Mouse (Mus musculus) 3134 (cell line): ENCODE measurements around the gene Nsd1.

ENCODE experiments used
- DNase-seq: peaks from one replicate; pipeline ENCODE4 v3.0.0-alpha.2; 2011; ENCODE audit warnings: low spot score; ENCODE audit not compliant: insufficient read length; ENCODE audit errors: extremely low read depth

Gene Nsd1

GRCm38 (mm10) chr13:55328641-55329040 is 119.1 kb downstream of the Nsd1 start:
- DNase-seq = no peak

GRCm38 (mm10) chr13:55329109-55329682 is 119.6 kb downstream of the Nsd1 start:
- DNase-seq = peak; percentile 88

- DNase-seq = peak; percentile 94
These were observed 120.3 kb downstream of the Nsd1 start, which contains the start of gene Mxd3 for GRCm38 (mm10) chr13:55329683-55330566. TSS of gene Mxd3 (minus strand) at chr13:55329823.

GRCm38 (mm10) chr13:55330567-55331400 is 121.2 kb downstream of the Nsd1 start:
- no peak for DNase-seq

- DNase-seq = peak; percentile 44
These were observed 122.7 kb downstream of the Nsd1 start for GRCm38 (mm10) chr13:55332331-55332730.

- no peak for DNase-seq
These were observed 126.1 kb downstream of the Nsd1 start for GRCm38 (mm10) chr13:55335701-55336100.

DNA sequence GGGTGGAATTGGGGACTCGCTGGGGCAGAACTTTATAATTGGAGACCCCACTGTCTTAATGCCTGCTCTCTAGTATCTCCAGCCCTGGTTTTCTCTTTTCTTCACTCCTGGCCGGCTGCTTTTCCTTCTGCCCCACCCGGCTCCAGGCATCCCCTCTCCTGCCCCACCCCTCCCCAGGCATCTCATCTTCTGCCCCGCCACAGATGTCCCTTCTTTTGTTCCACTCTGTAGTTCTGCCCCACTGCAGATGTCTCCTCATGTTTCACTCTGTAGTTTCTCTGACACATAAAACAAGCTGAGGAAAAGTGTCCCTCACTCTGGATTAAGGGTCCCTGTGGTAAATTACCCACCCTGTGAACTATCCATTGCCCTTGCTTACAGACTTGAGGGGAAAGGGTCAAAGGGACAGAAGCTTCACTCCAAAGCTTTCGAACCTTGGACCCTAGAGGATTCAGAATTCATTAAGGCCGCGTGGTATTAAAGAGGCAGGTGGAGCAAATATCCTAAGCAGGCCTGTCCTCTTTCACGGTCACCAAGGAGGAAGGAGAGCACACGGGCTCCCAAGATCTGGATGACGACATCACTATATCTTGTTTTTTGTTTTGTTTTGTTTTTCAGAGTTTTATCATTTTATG is 127.9 kb downstream of the Nsd1 start:
- no peak for DNase-seq

DNA sequence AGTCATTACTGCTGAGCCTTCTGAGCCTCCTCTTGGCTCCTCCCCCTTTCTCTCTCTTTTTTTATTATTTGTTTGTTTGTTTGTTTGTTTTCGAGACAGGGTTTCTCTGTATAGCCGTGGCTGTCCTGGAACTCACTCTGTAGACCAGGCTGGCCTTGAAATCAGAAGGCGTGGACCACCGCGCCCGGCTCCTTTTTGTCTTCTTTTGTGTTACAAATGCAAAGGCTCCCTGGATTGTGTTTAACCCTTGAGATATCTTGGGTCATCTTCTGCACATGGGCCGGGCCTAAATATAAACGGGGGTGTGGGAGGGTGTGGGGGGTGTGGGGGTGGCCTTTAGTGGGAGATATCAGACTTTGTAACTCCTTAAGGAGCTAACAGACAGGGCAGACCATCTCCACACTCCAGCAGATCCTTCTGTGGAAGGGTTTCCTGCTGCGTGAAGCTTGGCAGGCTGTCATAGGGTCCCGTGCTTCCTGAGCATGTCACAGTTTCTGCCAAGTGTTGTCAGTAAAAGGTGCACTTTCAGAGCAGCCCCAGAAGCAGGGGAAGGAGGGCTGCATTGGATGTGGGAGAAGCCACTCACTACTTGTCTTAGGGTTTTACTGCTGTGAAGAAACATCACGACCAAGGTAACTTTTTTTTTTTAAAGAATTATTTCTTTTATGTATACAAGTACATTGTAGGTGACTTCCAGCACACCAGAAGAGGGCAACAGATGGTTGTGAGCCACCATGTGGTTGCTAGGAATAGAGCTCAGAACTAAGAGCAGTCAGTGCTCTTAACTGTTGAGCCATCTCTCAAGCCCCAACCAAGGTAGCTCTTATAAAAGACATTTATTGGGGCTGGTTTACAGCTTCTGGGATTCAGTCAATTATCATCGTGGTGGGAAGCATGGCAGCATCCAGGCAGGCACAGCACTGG is 128.8 kb downstream of the Nsd1 start:
- DNase-seq = no peak

GRCm38 (mm10) chr13:55339259-55339658 is 129.7 kb downstream of the Nsd1 start:
- DNase-seq = peak; percentile 35

DNA sequence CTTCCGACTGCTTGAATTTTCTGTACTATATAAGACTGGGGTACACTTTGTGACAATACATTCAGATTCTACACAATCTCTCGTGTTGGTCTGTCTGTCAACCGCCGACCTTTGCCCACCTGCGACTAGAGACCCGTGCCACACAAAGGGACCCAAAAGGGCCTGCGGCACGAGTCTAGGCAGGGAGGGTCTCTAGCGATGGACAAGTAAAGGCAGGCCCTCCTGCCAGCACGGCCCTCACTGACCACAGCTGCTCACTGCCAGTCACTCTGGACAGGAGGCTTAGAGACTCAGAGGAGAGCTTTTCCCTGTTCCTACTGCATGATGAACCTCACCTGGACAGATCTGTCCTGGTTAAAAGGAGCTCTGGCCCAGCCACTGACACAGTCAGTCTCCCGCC is 132.9 kb downstream of the Nsd1 start:
- DNase-seq = no peak

- no peak for DNase-seq
These were observed 134.7 kb downstream of the Nsd1 start for GRCm38 (mm10) chr13:55344286-55344685.

GRCm38 (mm10) chr13:55346745-55347144 is 137.2 kb downstream of the Nsd1 start:
- no peak for DNase-seq

DNA sequence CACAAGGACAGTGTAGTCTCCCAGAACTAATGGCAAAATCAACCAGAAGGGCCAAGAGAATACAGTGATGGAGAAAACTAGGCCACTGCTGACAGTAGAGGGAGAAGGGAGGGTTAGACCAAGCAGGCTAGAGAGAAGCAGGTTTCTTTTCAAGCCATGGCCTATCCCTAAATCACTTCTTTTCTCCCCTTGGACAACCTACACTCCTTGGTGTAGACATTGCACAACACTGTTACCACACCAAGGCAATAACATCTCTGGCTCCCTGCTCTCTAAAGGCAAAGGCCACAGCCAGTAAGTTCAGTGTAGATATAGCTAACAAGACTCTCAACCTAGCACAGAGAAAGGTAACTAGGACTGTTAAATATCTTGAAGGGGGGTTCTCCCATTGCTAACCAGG is 151.6 kb downstream of the Nsd1 start:
- no peak for DNase-seq

DNA sequence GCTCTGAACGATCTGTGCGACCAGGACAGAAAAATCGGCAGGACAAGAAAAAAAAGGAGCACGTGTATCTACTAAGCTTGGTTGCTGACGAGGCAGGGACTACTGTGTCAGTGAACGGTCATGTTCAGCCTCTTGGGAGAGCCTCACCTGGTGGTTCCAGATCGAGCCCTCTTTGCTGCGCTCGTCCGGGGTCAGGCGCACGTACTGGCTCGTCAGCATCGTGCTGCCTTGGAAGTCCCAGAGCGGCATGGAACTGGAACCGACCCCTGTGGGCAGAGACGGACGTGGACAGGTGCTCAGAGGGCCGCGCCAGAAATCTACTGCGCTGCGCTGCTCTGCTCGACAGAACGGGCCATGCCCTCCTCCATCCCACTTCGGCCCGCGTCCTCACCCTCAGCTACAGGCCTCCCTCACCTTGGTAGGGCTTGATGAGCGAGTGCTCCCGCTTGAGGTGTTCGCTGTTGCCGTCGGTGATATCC is 152.4 kb downstream of the Nsd1 start:
- DNase-seq = no peak

DNA sequence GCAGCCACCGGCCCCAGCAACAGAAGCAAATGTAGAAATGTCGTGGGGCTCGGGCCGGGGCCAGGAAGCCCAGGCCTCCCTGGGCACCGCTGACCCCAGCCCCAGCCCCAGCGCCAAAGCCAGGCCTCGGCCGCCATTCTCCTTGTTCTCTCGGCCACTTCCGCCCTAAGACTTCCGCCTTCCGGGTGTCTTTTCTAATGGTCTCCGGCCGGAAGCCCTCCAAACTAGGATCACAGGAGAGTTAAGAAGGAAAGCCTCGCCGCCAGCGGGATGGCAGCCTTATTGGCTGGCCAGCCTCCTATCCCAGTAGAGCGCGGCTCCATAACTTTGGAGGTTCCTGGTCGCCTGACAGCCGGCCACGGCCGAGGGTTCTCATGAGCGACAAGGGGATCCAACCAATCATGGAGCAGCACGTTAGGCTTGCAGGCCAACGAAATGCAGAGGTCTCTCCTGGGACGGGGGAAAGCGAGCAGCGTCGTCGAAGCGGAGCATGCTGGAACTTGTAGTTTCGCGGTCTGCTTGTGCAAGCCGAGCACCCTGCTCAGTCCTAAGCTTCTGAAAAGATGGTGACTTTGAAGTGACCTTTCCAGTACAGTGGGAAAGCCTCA is 153.0 kb downstream of the Nsd1 start, which contains the start of gene Lman2:
TSS of gene Lman2 (minus strand) at position 331 of the 608 bp plus-strand sequence.
- peak; percentile 96 for DNase-seq
